Mouse (Mus musculus): ENCODE measurements at regions not wholly inside any gene's neighbourhood (a gene's known extent, or its start where the extent isn't known, plus 50 kb on each side); places are given as distances from the start of the nearest gene placed in this dataset.

DNA sequence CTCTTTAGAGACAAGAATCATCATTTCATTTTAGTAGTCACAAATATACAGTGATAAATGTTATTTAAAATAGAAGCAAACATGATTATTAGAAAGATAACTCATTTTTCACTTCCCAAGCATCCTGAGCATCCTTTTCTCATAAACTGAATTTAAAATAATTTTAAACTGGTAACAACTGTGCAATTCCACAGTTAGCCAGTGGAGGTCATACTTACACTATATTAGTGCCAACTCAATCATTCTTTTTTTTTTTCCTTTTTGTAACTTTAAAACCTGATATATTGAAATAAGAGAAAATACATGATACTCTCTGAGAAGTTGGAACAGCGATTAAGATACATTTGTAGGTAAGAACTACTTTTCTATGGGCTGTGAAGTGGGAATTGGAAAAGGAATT, 113.2 kb upstream of the Gm17509 start:
- H3K4me3 ChIP-seq (ENCODE audit: extremely low read depth, insufficient read depth, insufficient read length): no peak overlapping the region
- DNase-seq (ENCODE audit: low read depth in 1 of 2, low spot score in 2 of 2): no peak
- TF ChIP-seq POLR2A (IDR thresholded peaks at IDR 0.05; ENCODE audit: low read depth, low read length): no peak
- no peak for TF ChIP-seq CTCF (IDR thresholded peaks at IDR 0.05; ENCODE audit: extremely low read depth, insufficient read depth, insufficient read length, insufficient replicate concordance)
- no peaks in the 10 kb centered on the region for H3K36me3 ChIP-seq (ENCODE audit: control insufficient read depth, insufficient read depth, low read length)
- no peak overlapping the region for H3K27ac ChIP-seq (ENCODE audit: insufficient read depth, low read length)
- no peaks in the 10 kb centered on the region for H3K4me1 ChIP-seq (ENCODE audit: control insufficient read depth, insufficient read depth, insufficient read length)
- H3K27me3 ChIP-seq (ENCODE audit: control insufficient read depth, insufficient read depth, low read length): no peaks in the 10 kb centered on the region
- 15% methylated on average over 1 of the region's 1 CpGs for WGBS

DNA sequence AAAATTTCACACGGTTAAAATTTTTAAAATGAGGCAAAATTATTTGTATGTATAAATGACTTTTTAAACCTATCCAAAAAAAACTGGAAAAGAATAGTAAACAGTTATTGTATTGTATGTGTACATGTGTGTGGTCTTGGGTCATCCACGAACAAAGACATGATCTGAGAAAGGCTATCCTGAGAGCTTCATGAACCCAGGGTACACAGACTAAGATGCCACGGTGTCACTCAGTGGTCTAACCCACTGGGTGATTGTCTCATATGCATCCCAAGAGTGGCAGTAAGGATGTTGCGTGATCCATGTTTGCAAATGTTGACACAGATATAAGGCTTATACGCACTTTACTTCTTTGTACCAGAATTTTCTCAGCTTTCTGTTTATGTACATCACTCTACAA, 113.7 kb upstream of the Gm17509 start:
- Histone ChIP-seq H3K36me3 (ENCODE audit: control insufficient read depth, insufficient read depth, low read length) (no peaks in the 10 kb centered on the region), H3K27me3 (ENCODE audit: control insufficient read depth, insufficient read depth, low read length) (no peaks in the 10 kb centered on the region), H3K27ac (ENCODE audit: insufficient read depth, low read length) (no peak overlapping the region), H3K4me1 (ENCODE audit: control insufficient read depth, insufficient read depth, insufficient read length) (no peaks in the 10 kb centered on the region), H3K4me3 (ENCODE audit: extremely low read depth, insufficient read depth, insufficient read length) (no peak overlapping the region)
- TF ChIP-seq CTCF (IDR thresholded peaks at IDR 0.05; ENCODE audit: extremely low read depth, insufficient read depth, insufficient read length, insufficient replicate concordance) (no peak), POLR2A (IDR thresholded peaks at IDR 0.05; ENCODE audit: low read depth, low read length) (no peak)
- WGBS: 94% methylated on average over 5 of the region's 5 CpGs
- DNase-seq (ENCODE audit: low read depth in 1 of 2, low spot score in 2 of 2): no peak

DNA sequence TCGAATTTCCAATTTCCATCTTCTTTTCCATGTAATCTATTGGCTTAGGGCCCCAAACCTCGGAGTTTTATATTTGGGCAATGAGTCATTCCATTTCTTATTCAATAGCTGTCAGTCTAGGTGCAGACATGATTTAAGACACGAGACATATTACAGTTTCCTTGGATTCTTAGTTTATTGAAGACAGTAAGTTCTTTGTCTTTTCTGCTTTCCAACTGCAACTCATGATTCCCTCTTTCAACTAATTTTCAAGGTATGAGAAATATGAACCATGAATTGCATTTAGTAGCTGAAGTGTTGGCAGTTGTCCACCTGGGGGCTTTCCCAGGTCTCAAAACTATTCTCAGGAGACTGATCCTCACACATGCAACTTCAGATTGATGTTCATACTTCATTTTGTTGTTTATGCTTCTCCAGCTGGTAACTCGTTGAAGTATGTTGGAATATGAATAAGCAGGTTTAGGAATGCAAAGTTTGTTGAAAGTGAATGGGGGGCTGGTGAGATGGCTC, 160.3 kb upstream of the Gm17509 start:
- H3K4me1 ChIP-seq (ENCODE audit: control insufficient read depth, insufficient read depth, insufficient read length): no peaks in the 10 kb centered on the region
- H3K27ac ChIP-seq (ENCODE audit: insufficient read depth, low read length): no peak overlapping the region
- WGBS: 69% methylated on average over 4 of the region's 4 CpGs
- no peaks in the 10 kb centered on the region for H3K36me3 ChIP-seq (ENCODE audit: control insufficient read depth, insufficient read depth, low read length)
- H3K4me3 ChIP-seq (ENCODE audit: extremely low read depth, insufficient read depth, insufficient read length): no peak overlapping the region
- DNase-seq (ENCODE audit: low read depth in 1 of 2, low spot score in 2 of 2): no peak
- H3K27me3 ChIP-seq (ENCODE audit: control insufficient read depth, insufficient read depth, low read length): no peaks in the 10 kb centered on the region
- TF ChIP-seq CTCF (IDR thresholded peaks at IDR 0.05; ENCODE audit: extremely low read depth, insufficient read depth, insufficient read length, insufficient replicate concordance) (no peak), POLR2A (IDR thresholded peaks at IDR 0.05; ENCODE audit: low read depth, low read length) (no peak)

DNA sequence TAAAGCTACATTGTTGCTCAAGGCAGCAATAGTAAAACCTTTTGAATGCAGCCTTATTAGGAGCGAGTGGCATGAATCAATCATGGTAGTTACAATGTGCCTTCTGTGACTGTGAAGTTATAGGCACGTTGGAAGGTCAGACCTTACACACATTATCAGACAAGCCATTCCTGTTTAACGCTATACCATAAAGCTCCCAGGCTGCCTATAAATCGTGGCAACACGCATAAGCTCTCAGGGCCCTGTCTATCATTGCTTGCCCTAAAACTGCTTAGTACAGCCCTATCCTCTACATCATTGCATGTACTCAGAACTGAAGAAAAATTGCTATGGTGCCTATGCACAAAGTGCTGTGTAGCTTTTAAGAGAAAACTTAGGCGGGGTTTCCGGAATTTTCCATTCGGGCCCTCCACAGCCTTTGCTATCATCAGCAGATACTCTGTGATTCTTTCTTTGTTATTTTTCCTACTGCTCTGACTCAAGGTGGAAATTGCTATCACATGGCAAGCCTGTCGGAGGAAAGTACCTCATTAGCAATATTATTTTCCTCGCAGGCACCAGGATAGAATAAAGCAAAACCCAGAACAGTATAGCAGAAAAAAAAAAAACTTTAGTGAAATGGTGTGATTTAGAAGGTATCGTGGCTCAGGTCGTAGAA, 162.7 kb upstream of the Gm17509 start:
- Histone ChIP-seq H3K27me3 (ENCODE audit: control insufficient read depth, insufficient read depth, low read length) (no peaks in the 10 kb centered on the region), H3K36me3 (ENCODE audit: control insufficient read depth, insufficient read depth, low read length) (no peaks in the 10 kb centered on the region), H3K4me3 (ENCODE audit: extremely low read depth, insufficient read depth, insufficient read length) (no peak overlapping the region), H3K27ac (ENCODE audit: insufficient read depth, low read length) (no peak overlapping the region), H3K4me1 (ENCODE audit: control insufficient read depth, insufficient read depth, insufficient read length) (no peaks in the 10 kb centered on the region)
- 87% methylated on average over 12 of the region's 12 CpGs for WGBS
- DNase-seq (ENCODE audit: low read depth in 1 of 2, low spot score in 2 of 2): no peak
- TF ChIP-seq CTCF (IDR thresholded peaks at IDR 0.05; ENCODE audit: extremely low read depth, insufficient read depth, insufficient read length, insufficient replicate concordance) (no peak), POLR2A (IDR thresholded peaks at IDR 0.05; ENCODE audit: low read depth, low read length) (no peak)

DNA sequence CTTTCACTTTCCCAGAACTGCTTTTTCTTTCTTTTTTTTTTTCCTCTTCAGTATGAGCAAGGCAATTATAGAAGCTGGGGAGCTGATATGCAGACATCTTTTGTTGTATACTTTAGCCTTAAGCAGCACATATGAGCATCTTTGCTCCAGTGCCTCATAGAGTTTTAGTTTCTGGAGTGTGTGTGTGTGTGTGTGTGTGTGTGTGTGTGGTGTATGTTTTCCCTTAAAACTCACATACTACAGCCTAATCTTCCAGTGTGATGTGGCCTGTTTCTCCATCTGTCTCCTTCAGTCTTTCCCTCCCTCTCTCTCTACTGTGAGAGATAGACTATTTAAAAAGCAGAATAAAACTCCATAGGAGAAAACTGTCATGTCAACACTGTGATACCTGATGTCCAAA, 169.4 kb upstream of the Gm17509 start:
- DNase-seq (ENCODE audit: low read depth in 1 of 2, low spot score in 2 of 2): no peak
- Histone ChIP-seq H3K36me3 (ENCODE audit: control insufficient read depth, insufficient read depth, low read length) (no peaks in the 10 kb centered on the region), H3K27me3 (ENCODE audit: control insufficient read depth, insufficient read depth, low read length) (no peaks in the 10 kb centered on the region), H3K27ac (ENCODE audit: insufficient read depth, low read length) (no peak overlapping the region), H3K4me1 (ENCODE audit: control insufficient read depth, insufficient read depth, insufficient read length) (no peaks in the 10 kb centered on the region), H3K4me3 (ENCODE audit: extremely low read depth, insufficient read depth, insufficient read length) (no peak overlapping the region)
- TF ChIP-seq POLR2A (IDR thresholded peaks at IDR 0.05; ENCODE audit: low read depth, low read length): no peak
- no peak for TF ChIP-seq CTCF (IDR thresholded peaks at IDR 0.05; ENCODE audit: extremely low read depth, insufficient read depth, insufficient read length, insufficient replicate concordance)

DNA sequence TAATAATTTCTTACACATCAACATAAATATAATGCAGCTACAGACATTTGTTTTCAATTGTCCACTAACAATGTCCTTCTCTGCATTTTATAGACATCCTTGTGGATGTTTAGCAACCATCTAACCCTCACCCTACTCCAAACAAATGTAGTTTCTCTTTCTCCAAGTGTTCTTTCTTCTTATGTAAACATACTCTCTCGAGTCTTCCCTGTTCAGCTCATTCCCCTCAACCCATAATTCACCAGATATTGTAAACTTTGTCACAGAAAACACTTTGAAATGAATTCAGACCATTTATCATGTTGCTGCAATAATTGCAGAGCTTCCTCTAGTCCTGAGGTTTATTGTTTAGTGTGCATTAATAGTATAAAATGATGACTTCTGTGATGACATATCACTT, 172.6 kb upstream of the Gm17509 start:
- WGBS: 43% methylated on average over 1 of the region's 1 CpGs

DNA sequence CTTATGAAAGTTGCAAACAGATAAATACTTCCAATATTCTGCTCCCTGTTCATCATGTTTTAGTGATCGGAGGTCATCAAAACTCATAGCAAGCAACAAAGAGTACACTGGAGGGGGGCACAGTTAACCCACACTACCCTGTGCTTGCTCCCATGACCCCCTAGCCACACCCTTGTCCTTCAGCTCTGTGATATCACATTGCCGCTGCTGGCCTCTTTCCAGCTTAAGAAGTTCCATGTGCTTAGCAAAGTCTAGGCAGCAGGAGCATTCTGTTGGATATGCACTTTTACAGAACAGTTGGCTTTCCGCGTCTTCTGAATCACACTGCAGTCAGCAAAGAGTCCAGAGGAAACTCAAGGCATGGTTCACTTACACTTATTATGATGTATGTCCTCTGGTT, 180.4 kb upstream of the Gm17509 start:
- 88% methylated on average over 4 of the region's 4 CpGs for WGBS
- DNase-seq (ENCODE audit: low read depth in 1 of 2, low spot score in 2 of 2): no peak
- Histone ChIP-seq H3K4me1 (ENCODE audit: control insufficient read depth, insufficient read depth, insufficient read length) (no peaks in the 10 kb centered on the region), H3K27me3 (ENCODE audit: control insufficient read depth, insufficient read depth, low read length) (no peaks in the 10 kb centered on the region), H3K27ac (ENCODE audit: insufficient read depth, low read length) (no peak overlapping the region), H3K4me3 (ENCODE audit: extremely low read depth, insufficient read depth, insufficient read length) (no peak overlapping the region), H3K36me3 (ENCODE audit: control insufficient read depth, insufficient read depth, low read length) (no peaks in the 10 kb centered on the region)
- TF ChIP-seq POLR2A (IDR thresholded peaks at IDR 0.05; ENCODE audit: low read depth, low read length) (no peak), CTCF (IDR thresholded peaks at IDR 0.05; ENCODE audit: extremely low read depth, insufficient read depth, insufficient read length, insufficient replicate concordance) (no peak)

More for the DNA sequence above, 172.6 kb upstream of the Gm17509 start:
- no peak for DNase-seq (ENCODE audit: low read depth in 1 of 2, low spot score in 2 of 2)
- Histone ChIP-seq H3K27me3 (ENCODE audit: control insufficient read depth, insufficient read depth, low read length) (no peaks in the 10 kb centered on the region), H3K4me3 (ENCODE audit: extremely low read depth, insufficient read depth, insufficient read length) (no peak overlapping the region), H3K4me1 (ENCODE audit: control insufficient read depth, insufficient read depth, insufficient read length) (no peaks in the 10 kb centered on the region), H3K36me3 (ENCODE audit: control insufficient read depth, insufficient read depth, low read length) (no peaks in the 10 kb centered on the region), H3K27ac (ENCODE audit: insufficient read depth, low read length) (no peak overlapping the region)
- TF ChIP-seq POLR2A (IDR thresholded peaks at IDR 0.05; ENCODE audit: low read depth, low read length) (no peak), CTCF (IDR thresholded peaks at IDR 0.05; ENCODE audit: extremely low read depth, insufficient read depth, insufficient read length, insufficient replicate concordance) (no peak)

All from spleen, adult 2 months (tissue).